Mouse (Mus musculus): Measurements from ENCODE around the gene Park7.

DNA sequence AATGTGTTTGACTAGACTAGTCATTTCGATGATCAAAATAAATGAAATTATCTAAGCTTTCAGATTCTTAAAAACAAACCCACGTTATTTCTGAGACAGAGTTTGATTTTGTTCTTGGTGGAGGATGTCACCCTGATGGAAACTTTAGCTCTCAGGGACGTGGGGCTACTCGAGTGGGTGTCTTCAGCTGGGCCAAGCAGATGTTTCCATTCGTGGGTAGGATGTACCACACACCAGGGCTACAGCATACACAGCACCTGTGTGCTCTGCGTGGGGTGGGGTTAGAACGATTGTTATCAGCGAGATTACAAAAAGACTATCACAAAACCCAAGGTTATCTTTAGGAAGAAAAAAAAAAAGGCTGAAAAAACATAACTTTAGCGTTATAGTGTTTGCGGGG, 36.7 kb upstream of the Park7 start:
- TF ChIP-seq HCFC1 (IDR thresholded peaks at IDR 0.05; ENCODE audit: borderline replicate concordance, insufficient read depth, low read length), result no peak
- TF ChIP-seq MAFK (IDR thresholded peaks at IDR 0.05; ENCODE audit: insufficient read depth, low read depth, low read length), result no peak
- no peak for TF ChIP-seq CHD2 (IDR thresholded peaks at IDR 0.05; ENCODE audit: low read depth, low read length)
